Mouse (Mus musculus) MEL-GATA-1-ER (cell line): ENCODE measurements at regions not wholly inside any gene's neighbourhood (a gene's known extent, or its start where the extent isn't known, plus 50 kb on each side); places are given as distances from the start of the nearest gene placed in this dataset.

Experiments used
- DNase-seq: peaks from one replicate; pipeline ENCODE4 v3.0.0-alpha.2; 2012; ENCODE audit warnings: low read depth; ENCODE audit errors: extremely low read depth

DNA sequence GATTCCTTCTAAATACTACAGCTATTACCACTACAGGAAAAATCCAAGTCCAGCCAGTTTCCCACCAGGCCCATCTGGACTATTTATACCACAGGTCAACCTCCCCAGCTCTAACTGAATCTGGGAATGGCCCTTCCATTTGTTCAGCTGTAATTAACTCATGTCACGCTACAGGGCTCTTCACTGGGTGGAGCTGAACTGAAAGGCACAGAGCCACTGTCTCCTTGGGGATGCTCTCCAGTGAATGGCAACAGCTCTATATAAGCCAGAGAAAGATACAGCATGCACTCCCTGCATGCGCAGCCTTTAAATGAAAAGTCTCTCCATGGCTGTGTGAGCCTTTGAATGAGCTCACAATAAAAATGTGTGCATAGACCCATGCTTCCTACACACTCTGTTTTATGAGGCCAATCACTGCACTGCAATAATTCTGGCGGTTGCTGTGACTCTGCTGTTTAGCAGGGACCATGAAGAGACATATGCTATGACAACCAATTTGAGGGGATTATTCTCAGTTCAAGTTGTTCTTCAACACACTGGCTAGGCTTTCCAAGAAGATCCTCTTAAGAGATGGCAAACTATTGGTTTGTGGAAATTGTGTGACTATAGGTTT lies 376.3 kb upstream of the Kif18a start:
- DNase-seq, result no peak

DNA sequence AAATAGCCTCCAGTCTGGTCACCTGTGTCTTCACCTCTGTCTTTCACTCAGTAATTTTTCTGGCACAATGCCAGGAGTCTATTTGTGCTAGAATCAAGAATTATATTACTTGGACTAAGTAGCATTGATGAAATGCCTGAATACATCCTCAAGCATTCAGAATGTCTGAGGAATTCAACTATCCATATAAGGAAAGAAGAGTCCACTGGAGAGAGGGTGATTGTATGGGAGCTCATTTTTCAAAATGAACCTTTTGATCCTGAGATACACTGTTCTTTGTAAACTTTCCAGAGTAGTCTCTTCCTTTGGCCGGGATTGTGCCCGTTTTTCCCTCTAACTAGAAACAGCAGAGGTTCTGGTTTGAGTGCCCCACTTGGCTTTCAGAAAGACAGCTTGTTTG lies 367.0 kb upstream of the Kif18a start:
- no peak for DNase-seq

- DNase-seq, result no peak
Measured at GRCm38 (mm10) chr2:108913967-108914366, 366.6 kb upstream of the Kif18a start.

DNA sequence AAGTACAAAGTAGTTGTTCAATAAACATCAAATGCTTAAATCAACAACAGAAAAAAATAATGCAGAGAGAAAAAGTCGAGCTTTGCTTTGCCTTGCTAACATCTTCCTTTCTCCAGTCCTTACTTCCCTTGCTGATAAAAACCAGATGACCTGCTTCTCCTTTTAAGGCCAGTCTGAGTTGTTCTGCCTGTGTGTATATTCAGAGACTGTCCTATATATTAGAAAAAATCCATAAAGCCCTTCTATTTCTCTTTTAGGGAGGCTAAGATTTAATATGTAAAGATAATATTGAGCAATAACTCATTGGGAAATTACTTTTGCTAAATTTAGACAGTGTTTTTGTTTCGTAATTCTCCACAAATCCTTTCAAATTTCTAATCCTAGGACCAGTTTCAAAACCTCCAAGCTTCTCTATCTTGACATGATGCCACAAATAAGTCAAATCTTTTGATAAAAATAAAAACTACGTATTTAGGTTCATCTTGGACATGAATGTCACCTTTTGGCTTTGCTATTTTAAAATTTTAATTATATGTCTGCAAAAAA lies 361.0 kb upstream of the Kif18a start:
- no peak for DNase-seq

DNA sequence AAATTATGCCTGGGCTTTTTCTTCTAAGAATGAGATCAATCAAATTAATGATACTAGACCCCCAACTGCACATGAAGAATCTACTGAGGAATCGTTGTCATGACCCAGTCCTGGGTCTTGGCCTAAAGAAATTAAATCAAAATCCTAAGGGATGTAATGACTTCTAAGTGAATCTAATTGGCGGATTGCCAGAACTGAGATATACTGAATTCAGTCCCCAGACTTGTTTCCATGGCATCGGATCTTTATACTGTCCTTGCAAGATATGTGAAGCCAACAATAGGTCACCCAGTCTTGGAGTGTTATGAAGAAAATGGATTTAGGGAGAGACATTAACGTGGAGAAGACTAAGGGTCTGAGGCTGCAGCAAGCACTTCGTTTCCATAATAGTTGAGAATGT lies 360.4 kb upstream of the Kif18a start:
- no peak for DNase-seq

GRCm38 (mm10) chr2:108935981-108936762 lies 344.4 kb upstream of the Kif18a start:
- no peak for DNase-seq

GRCm38 (mm10) chr2:108980921-108981320 lies 299.6 kb upstream of the Kif18a start:
- DNase-seq, result no peak

DNA sequence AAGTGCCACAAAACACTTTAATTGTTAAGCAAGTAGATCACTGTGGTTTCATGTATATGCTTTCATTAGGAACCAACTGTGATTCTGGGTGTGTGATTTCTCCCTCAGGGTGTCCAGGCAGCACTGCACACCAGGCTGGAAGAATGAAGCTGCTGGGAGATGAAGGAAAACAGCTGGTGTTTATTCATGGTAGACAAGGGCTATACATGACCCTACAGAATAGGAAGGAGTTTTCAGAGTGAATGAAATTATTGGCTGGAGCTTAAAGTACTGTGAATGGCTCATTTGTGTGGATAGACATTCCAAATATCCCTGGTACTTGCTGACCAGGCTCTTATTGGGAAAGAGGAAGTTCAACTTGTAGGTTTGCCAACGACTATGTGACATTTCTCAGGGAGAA lies 264.3 kb upstream of the Kif18a start:
- no peak for DNase-seq

DNA sequence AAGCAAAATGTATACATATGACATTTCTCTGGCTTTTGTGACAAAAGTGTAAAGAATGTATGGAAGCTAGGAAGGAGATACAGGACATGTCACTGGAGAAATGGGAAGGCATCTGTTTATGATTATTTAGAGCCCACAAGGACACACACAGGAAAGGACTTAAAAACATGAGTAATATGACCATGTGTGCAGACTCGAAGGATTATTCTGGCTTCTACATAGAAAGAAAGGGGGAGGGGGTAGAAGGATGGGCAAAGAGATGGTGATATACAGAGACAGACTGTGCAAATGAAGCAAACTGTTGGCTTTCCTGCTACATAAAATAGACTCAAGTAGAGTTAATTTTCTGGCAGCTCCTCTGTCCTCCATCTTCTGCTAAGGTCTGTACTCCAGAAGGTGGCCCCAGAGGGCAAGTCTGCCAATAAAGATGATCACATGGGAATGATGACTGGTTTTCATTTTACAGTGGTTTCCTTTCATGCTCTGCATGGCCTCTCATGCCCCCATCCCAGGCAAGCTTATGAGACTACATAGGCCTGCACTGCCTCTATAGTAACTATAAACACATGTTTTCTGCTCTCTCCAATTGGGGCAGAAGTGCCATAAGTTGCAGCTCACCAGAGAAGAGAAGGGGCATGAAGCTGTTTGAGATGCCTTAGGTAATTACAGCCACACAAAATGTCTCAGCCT lies 263.4 kb upstream of the Kif18a start:
- no peak for DNase-seq

DNA sequence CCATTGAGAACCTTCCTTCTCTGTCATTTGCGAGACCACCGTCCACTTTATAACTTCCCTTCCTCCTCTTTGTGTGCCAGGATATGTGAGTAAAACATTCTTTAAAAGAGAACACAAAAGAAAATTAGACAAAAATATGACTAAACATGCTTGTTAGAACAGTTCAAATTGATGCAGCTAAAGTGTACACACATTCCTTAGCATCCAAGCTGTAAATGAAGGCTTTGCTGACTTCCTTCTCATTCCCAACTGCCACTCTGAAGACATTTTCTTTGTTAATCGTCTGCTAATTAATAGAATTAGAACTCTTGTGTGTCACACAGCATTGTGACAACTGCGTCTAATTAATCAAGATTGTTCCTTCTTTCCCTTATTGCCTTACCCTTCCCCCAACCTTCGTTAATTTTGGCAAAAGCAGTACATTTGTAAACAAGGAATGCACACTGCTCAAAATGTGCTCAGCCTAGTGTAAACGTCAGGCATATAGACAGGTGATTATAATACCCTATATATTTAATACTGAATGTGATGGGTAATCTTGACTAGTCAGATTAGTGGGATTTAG lies 242.3 kb upstream of the Kif18a start:
- no peak for DNase-seq
